Mouse (Mus musculus): ENCODE measurements around the gene Scarf1.

DNA sequence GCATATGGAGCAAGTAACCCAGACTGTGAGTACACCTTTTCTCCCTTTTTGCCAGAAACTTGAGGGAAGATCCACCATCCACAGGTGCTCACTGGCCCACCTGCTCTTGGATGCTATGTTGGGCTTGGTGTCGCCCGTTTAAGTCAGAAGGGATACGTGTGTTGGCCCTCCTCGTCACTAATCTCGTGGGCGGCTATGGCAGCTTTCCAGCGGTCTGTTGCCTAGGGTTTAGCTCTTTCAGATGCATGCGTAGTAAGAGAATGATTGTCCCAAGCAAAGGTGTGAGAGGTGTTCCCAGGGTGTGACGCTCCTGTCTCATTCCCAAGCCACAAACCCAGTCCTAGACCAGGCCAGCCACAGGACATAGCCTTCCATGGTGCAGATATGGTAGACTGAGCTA, 31.4 kb downstream of the Scarf1 start:
- TF ChIP-seq CTCF (IDR thresholded peaks at IDR 0.05; ENCODE audit: borderline replicate concordance, extremely low read depth, insufficient read depth, insufficient read length) (no peak), POLR2A (IDR thresholded peaks at IDR 0.05; ENCODE audit: borderline replicate concordance, extremely low read depth, insufficient read depth, insufficient read length, poor library complexity, severe bottlenecking) (no peak)

Measured in brain, embryonic 14.5 days (tissue).